Mouse (Mus musculus): ENCODE data around the gene Lamb2. TPM values are rescaled to one million over a fixed set of nuclear protein-coding genes. Genes with fewer than 3 reads are reported as not detected.

Gene Lamb2
- polyA plus RNA-seq, 1 experiment from 2014 or later, result 37.9 TPM

DNA sequence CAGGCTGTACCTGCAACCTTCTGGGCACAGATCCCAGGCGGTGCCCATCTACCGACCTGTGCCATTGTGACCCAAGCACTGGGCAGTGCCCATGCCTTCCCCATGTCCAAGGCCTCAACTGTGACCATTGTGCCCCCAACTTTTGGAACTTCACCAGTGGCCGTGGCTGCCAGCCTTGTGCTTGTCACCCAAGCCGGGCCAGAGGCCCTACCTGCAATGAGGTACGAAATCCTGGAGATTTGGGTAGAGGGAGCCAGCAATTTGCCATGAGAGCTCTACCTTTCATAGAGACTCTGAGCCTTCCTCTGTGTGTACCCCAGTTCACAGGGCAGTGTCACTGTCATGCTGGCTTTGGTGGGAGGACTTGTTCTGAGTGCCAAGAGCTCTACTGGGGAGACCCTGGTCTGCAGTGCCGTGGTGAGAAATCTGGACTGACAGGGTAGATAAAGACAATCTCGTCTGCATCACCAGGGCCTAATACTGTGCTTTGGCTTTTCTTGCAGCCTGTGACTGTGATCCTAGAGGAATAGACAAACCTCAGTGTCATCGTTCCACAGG is 7.5 kb downstream of the Lamb2 start:
- Histone ChIP-seq H3K9ac (no peak overlapping the region), H3K4me3 (replicated peaks) (no peak overlapping the region), H3K27me3 (no peaks in the 10 kb centered on the region), H3K4me2 (no peak overlapping the region), H3K4me1 (peaks cover 17% of the 10 kb centered on the region), H3K27ac (no peak overlapping the region), H3K36me3 (replicated peaks) (peaks cover 62% of the 10 kb centered on the region), H3K9me3 (no peaks in the 10 kb centered on the region)
- WGBS, result 92% methylated on average over 8 of the region's 8 CpGs
- ATAC-seq (ENCODE audit: low FRiP score), result no peak

DNA sequence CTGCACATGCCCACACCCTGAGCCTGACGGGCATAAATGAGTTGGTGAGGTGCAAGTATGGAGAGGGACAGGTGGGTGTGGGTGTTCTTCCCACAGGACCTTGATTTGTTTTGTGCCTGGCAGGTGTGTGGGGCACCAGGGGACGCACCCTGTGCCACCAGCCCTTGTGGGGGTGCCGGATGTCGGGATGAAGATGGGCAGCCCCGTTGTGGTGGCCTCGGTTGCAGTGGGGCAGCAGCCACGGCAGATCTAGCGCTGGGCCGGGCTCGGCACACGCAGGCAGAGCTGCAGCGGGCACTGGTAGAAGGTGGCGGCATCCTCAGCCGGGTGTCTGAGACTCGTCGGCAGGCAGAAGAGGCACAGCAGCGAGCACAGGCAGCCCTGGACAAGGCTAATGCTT is 8.9 kb downstream of the Lamb2 start:
- Histone ChIP-seq H3K27me3 (no peaks in the 10 kb centered on the region), H3K4me2 (no peak overlapping the region), H3K4me1 (peaks cover 22% of the 10 kb centered on the region), H3K9ac (no peak overlapping the region), H3K4me3 (replicated peaks) (no peak overlapping the region), H3K9me3 (no peaks in the 10 kb centered on the region), H3K27ac (no peak overlapping the region), H3K36me3 (replicated peaks) (peaks cover 70% of the 10 kb centered on the region)
- WGBS, result 98% methylated on average over 17 of the region's 17 CpGs
- no peak for ATAC-seq (ENCODE audit: low FRiP score)

GRCm38 (mm10) chr9:108489215-108489614 is 9.7 kb downstream of the Lamb2 start:
- Histone ChIP-seq H3K9ac (0 out of 2 replicates have a peak overlapping the region, but pooled peaks have one; percentile 29), H3K4me2 (no peak overlapping the region), H3K4me3 (replicated peaks) (no peak overlapping the region), H3K4me1 (peaks cover 22% of the 10 kb centered on the region), H3K36me3 (replicated peaks) (peaks cover 70% of the 10 kb centered on the region), H3K9me3 (no peaks in the 10 kb centered on the region), H3K27me3 (no peaks in the 10 kb centered on the region), H3K27ac (peak overlapping the region; percentile 97)
- WGBS, result 95% methylated on average over 20 of the region's 20 CpGs
- ATAC-seq (ENCODE audit: low FRiP score), result no peak

DNA sequence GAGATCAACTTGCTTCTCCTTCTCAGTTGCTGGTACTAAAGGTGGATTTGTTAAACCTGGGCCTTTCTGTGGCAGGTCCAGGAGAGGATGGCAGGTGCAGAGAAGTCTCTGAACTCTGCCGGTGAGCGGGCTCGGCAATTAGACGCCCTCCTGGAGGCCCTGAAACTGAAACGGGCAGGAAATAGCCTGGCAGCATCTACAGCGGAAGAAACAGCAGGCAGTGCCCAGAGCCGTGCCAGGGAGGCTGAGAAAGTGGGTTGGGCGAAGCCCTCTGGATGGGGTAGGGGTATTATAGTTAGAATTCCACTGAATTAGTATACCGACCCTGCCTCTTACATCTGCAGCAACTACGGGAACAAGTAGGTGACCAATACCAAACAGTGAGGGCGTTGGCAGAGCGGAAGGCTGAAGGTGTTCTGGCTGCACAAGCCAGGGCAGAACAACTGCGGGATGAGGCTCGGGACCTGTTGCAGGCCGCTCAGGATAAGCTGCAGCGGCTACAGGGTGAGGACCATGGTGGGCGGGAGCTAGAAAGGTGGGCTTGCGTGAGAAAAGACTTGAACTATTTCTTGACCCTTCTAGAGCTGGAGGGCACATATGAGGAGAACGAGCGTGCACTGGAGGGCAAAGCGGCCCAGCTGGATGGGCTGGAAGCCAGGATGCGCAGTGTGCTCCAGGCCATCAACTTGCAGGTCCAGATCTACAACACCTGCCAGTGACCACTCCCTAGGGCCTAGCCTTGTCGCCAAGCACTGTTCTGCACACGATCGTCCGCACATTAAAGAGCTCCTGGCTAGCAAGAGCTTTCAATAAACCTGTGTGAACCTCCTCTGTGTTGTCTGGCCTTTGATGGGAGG is 10.4 kb downstream of the Lamb2 start:
- H3K4me1 ChIP-seq, result peaks cover 22% of the 10 kb centered on the region
- 67% methylated on average over 26 of the region's 26 CpGs for WGBS
- peak overlapping the region; percentile 95 for H3K9ac ChIP-seq
- no peaks in the 10 kb centered on the region for H3K9me3 ChIP-seq
- peak overlapping the region; percentile 97 for H3K27ac ChIP-seq
- peak overlapping the region; percentile 89 for H3K4me2 ChIP-seq
- no peaks in the 10 kb centered on the region for H3K27me3 ChIP-seq
- ATAC-seq (ENCODE audit: low FRiP score), result peak; percentile 45; the same call in 1 of the 2 replicates
- H3K36me3 ChIP-seq (replicated peaks), result peaks cover 75% of the 10 kb centered on the region
- H3K4me3 ChIP-seq (replicated peaks), result peak overlapping the region; percentile 98

- peak within 1 kb of the TSS; percentile 98 for H3K4me3 ChIP-seq (replicated peaks)
- no peaks in the 10 kb centered on the region for H3K9me3 ChIP-seq
- peak within 1 kb of the TSS; percentile 95 for H3K9ac ChIP-seq
- WGBS, result under 1% methylated on average over 69 of the region's 69 CpGs
- H3K27ac ChIP-seq, result peak within 1 kb of the TSS; percentile 97
- H3K36me3 ChIP-seq (replicated peaks), result peaks cover 75% of the 10 kb centered on the region
- H3K4me1 ChIP-seq, result peaks cover 22% of the 10 kb centered on the region
- peak within 1 kb of the TSS; percentile 89 for H3K4me2 ChIP-seq
- H3K27me3 ChIP-seq, result no peaks in the 10 kb centered on the region
- ATAC-seq (ENCODE audit: low FRiP score), result peak; percentile 95
Observed at GRCm38 (mm10) chr9:108490559-108491285, 11.2 kb downstream of the Lamb2 start, which contains the start of gene Usp19. Usp19 (plus strand) TSS chr9:108490602.

DNA sequence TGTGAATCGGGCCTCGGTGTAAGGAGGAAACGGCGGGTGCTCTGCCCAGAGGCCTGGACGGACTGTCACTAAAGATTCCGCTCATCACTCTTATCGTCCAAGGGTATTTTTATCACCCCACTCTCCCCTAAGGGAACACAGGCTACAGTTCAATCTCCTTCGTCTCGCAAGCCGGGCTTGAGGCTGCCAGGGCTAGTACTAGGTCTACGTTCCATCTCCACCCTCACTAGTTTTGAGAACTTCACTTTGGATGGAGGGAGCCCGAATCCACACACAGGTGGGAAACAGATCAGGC is 11.7 kb downstream of the Lamb2 start:
- Histone ChIP-seq H3K36me3 (replicated peaks) (peaks cover 75% of the 10 kb centered on the region), H3K9me3 (no peaks in the 10 kb centered on the region), H3K27me3 (no peaks in the 10 kb centered on the region), H3K27ac (peak overlapping the region; percentile 97), H3K4me2 (peak overlapping the region; percentile 89), H3K9ac (peak overlapping the region; percentile 95), H3K4me1 (peaks cover 22% of the 10 kb centered on the region), H3K4me3 (replicated peaks) (peak overlapping the region; percentile 98)
- ATAC-seq (ENCODE audit: low FRiP score), result no peak
- 18% methylated on average over 12 of the region's 12 CpGs for WGBS

DNA sequence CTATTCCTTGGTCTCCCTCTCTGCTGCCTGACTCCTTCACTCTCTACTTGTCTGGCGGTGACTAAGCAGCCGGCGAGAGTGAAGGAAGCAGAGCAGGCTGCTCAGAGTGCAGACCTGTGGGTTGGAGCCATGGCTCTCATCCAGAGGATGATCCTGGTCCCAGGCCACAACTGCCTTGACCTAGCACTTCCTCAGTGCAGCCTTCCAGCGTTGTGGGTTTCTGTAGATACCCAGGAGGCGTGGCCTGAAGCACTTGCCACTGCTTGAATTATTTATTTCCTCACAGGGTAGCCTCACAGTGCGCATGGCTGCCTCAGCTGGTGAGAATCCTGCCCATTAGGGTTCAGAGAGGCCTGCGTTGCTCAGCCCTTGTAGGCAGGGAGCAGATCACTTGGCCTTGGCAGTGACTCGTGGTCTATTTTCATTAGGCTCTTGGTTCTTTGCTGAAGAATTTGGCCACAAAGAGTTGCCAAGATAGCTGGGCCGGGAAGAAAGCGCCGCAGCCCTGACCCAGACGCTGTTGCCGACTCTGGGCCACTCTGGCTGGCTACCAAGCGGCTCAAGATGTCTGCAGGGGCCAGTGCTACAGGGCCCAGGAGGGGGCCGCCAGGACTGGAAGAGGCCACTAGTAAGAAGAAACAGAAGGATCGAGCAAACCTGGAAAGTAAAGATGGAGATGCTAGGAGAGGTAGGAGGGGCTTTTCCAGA is 12.7 kb downstream of the Lamb2 start:
- H3K27ac ChIP-seq, result 0 out of 2 replicates have a peak overlapping the region, but pooled peaks have one; percentile 1

DNA sequence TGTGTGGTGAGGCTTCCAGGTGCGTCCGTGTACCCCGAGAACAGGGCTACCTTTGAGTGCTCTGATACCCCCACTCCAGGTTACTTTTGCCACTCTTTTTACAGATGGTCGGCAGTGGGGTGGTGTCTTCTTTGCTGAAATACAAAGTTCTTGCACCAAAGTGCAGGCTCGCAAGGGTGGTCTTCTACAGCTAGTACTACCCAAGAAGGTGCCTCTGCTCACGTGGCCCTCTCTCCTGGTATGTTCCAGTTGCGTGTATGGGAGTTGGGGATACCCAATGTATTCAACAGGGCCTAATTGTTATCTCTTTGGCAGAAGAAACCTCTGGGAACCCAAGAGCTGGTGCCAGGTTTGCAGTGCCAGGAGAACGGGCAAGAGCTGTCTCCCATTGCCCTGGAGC is 13.7 kb downstream of the Lamb2 start:
- peaks cover 22% of the 10 kb centered on the region for H3K4me1 ChIP-seq
- H3K9me3 ChIP-seq, result no peaks in the 10 kb centered on the region
- WGBS, result 95% methylated on average over 8 of the region's 8 CpGs
- H3K27ac ChIP-seq, result no peak overlapping the region
- no peak for ATAC-seq (ENCODE audit: low FRiP score)
- no peak overlapping the region for H3K4me2 ChIP-seq
- peaks cover 77% of the 10 kb centered on the region for H3K36me3 ChIP-seq (replicated peaks)
- no peak overlapping the region for H3K9ac ChIP-seq
- H3K4me3 ChIP-seq (replicated peaks), result no peak overlapping the region
- H3K27me3 ChIP-seq, result no peaks in the 10 kb centered on the region

More for the DNA sequence above, 12.7 kb downstream of the Lamb2 start:
- 91% methylated on average over 16 of the region's 16 CpGs for WGBS
- Histone ChIP-seq H3K9ac (peak overlapping the region; percentile 95), H3K4me3 (replicated peaks) (peak overlapping the region; percentile 98), H3K9me3 (no peaks in the 10 kb centered on the region), H3K4me1 (peaks cover 22% of the 10 kb centered on the region), H3K4me2 (peak overlapping the region; percentile 89), H3K36me3 (replicated peaks) (peaks cover 76% of the 10 kb centered on the region), H3K27me3 (no peaks in the 10 kb centered on the region)
- ATAC-seq (ENCODE audit: low FRiP score), result no peak

DNA sequence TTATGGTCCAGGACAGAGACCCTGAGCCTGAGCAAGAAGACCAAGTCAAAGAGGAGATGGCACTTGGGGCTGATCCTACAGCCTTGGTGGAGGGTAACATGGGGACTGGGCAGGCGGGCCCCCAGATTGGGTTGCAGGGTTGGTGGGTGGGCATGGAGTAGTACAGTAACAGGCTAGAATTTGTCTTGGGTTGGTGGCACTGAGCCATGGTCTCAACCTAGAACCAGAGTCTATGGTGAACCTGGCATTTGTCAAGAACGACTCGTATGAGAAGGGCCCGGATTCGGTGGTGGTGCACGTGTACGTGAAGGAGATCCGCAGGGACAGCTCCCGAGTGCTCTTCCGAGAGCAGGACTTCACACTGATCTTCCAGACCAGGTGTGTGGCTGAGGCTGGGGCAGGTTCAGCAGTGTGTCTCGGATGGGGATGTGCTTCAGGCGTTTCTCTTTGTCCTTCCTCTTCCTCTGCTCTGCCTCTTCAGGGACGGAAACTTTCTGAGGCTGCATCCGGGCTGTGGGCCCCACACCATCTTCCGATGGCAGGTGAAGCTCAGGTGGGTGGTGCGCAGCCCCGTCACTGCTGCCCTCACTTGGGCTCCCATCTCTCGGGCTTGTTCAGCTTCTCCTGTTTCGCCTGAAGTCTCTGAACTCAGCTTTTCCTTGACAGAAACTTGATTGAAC is 14.8 kb downstream of the Lamb2 start:
- Histone ChIP-seq H3K9ac (no peak overlapping the region), H3K27me3 (no peaks in the 10 kb centered on the region), H3K4me3 (replicated peaks) (no peak overlapping the region), H3K4me1 (peaks cover 22% of the 10 kb centered on the region), H3K36me3 (replicated peaks) (peaks cover 77% of the 10 kb centered on the region), H3K27ac (no peak overlapping the region), H3K9me3 (no peaks in the 10 kb centered on the region), H3K4me2 (no peak overlapping the region)
- 94% methylated on average over 19 of the region's 19 CpGs for WGBS
- no peak for ATAC-seq (ENCODE audit: low FRiP score)

DNA sequence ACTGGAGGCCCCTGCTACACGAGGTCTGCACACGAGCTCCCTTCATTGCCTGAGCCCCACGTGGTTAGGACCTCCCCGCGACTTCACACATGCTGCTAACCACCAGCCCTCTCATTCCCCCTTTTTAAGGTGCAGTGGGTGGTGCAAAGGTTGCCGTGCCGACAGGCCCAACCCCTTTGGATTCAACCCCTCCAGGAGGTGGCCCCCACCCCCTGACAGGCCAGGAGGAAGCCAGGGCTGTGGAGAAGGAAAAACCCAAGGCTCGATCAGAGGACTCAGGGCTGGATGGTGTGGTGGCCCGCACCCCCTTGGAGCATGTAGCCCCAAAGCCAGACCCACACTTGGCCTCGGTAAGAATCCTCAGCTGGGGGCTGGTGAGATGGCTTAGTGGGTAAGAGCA is 15.4 kb downstream of the Lamb2 start:
- Histone ChIP-seq H3K27me3 (no peaks in the 10 kb centered on the region), H3K9me3 (no peaks in the 10 kb centered on the region), H3K4me3 (replicated peaks) (no peak overlapping the region), H3K27ac (no peak overlapping the region), H3K4me2 (no peak overlapping the region), H3K4me1 (peaks cover 18% of the 10 kb centered on the region), H3K36me3 (replicated peaks) (peaks cover 78% of the 10 kb centered on the region), H3K9ac (no peak overlapping the region)
- WGBS, result 89% methylated on average over 10 of the region's 10 CpGs
- no peak for ATAC-seq (ENCODE audit: low FRiP score)

DNA sequence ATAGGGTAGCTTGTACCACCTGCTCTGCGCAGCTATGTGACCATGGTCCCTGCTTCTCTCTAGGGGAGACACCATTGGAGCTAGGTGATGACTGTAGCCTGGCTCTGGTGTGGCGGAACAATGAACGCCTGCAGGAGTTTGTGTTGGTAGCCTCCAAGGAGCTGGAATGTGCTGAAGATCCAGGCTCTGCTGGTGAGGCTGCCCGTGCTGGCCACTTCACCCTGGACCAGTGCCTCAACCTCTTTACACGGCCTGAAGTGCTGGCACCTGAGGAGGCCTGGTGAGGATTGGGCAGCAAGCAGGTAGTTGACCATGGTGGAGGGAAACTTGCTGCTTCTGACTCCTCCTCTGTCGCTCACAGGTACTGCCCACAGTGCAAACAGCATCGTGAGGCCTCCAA is 19.7 kb downstream of the Lamb2 start:
- peaks cover 93% of the 10 kb centered on the region for H3K36me3 ChIP-seq (replicated peaks)
- WGBS, result 95% methylated on average over 7 of the region's 7 CpGs

More for the DNA sequence above, 19.7 kb downstream of the Lamb2 start:
- H3K9me3 ChIP-seq, result no peaks in the 10 kb centered on the region
- H3K9ac ChIP-seq, result no peak overlapping the region
- ATAC-seq (ENCODE audit: low FRiP score), result no peak
- H3K4me3 ChIP-seq (replicated peaks), result no peak overlapping the region
- no peak overlapping the region for H3K27ac ChIP-seq
- H3K27me3 ChIP-seq, result no peaks in the 10 kb centered on the region
- H3K4me1 ChIP-seq, result no peaks in the 10 kb centered on the region
- no peak overlapping the region for H3K4me2 ChIP-seq
